In the genomic region with DNA sequence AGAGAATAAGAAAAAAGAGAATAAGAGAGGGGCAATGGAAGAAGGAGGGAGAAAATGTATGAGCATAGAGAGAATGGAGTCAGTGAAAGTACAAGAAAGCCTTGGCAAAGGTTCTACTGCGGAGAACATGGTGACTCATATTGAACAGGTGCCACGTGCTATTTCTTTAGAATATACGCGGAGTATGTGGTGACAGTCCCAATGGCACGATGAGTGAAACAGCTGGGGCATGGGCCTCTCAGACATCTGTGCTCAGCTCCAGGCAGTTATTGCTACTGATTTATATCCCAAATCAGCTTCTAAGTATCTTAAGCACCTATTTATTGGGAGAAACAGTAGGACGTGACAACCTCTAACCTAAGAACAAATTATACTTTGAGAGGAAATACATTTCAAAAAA, we compare ENCODE assay signal across 26 mouse cellular contexts.
"Had no signal": no experiment of that assay in that cellular context is flagged by ENCODE, and none has a peak within 500 bp of the region (broad histone marks: within the 10 kb centered on the region; RNA-seq: fewer than 3 reads in every experiment).

No protein-coding gene starts in this region.

- H3K36me3 ChIP-seq: heart, embryonic 10.5 days; heart, embryonic 12.5 days; hindbrain, embryonic 13.5 days; hindbrain, embryonic 15.5 days; kidney, embryonic 15.5 days; limb, embryonic 13.5 days; limb, embryonic 15.5 days; liver, embryonic 12.5 days had no signal

- H3K27ac ChIP-seq: heart, adult 2 months; heart, embryonic 10.5 days; hindbrain, embryonic 13.5 days; hindbrain, embryonic 15.5 days; hindbrain, postnatal 0 days; kidney, embryonic 15.5 days; kidney, postnatal 0 days; limb, embryonic 13.5 days; limb, embryonic 15.5 days; liver, embryonic 12.5 days; liver, embryonic 14.5 days had no signal

- DNase-seq: gastrocnemius, postnatal 14 days; gastrocnemius, postnatal 36 days; heart, adult 11 months; heart, adult 2 months; heart, postnatal 10 days; heart, postnatal 4 days; kidney, adult 11 months; kidney, adult 2 months; kidney, adult 9 months; kidney, postnatal 14 days; kidney, postnatal 36 days; layer of hippocampus, adult 9-11 months; layer of hippocampus, postnatal 36 days; left cerebral cortex, postnatal 4 days had no signal

- H3K4me3 ChIP-seq: heart, adult 2 months; heart, embryonic 10.5 days; heart, embryonic 12.5 days; hindbrain, embryonic 13.5 days; hindbrain, embryonic 15.5 days; kidney, embryonic 15.5 days; limb, embryonic 13.5 days; limb, embryonic 15.5 days; liver, embryonic 12.5 days had no signal

- H3K9me3 ChIP-seq: heart, embryonic 10.5 days; heart, embryonic 12.5 days; hindbrain, embryonic 13.5 days; hindbrain, embryonic 15.5 days; kidney, embryonic 15.5 days; limb, embryonic 13.5 days; limb, embryonic 15.5 days; liver, embryonic 12.5 days had no signal

- ATAC-seq: hindbrain, postnatal 0 days; intestine, embryonic 16.5 days; liver, embryonic 12.5 days had no signal

- H3K27me3 ChIP-seq: heart, embryonic 12.5 days; hindbrain, embryonic 13.5 days; hindbrain, embryonic 15.5 days; kidney, embryonic 15.5 days; limb, embryonic 13.5 days; limb, embryonic 15.5 days; liver, embryonic 12.5 days had no signal

- H3K4me1 ChIP-seq: heart, embryonic 10.5 days; heart, embryonic 12.5 days; hindbrain, embryonic 13.5 days; hindbrain, embryonic 15.5 days; kidney, embryonic 15.5 days; limb, embryonic 13.5 days; limb, embryonic 15.5 days; liver, embryonic 12.5 days had no signal
